Mouse (Mus musculus) intestine, postnatal 0 days (tissue): ENCODE results near the gene Afmid. TPM values are rescaled to one million over a fixed set of nuclear protein-coding genes. Genes with fewer than 3 reads are reported as not detected.

Source experiments
- ATAC-seq: fragments of 200-750 bp; cut with Nextera tagmentation; 2 replicates; pipeline ENCODE4 v1.8.0; 2017; ENCODE audit warnings: mild to moderate bottlenecking, moderate TSS enrichment, moderate library complexity
- H3K27ac ChIP-seq: fragments of 300-500 bp; sonication (generic); 2 replicates; pipeline ENCODE4 v1.5.1; 2014; ENCODE audit warnings: mild to moderate bottlenecking, low read depth, low read length, moderate library complexity
- H3K27me3 ChIP-seq: fragments of 300-500 bp; sonication (generic); replicated peaks from 2 replicates; pipeline ENCODE4 v1.6.1; 2014; ENCODE audit warnings: low read length, mixed read lengths; ENCODE audit not compliant: control insufficient read depth, insufficient read depth
- H3K36me3 ChIP-seq: fragments of 300-500 bp; sonication (generic); 2 replicates; pipeline ENCODE4 v1.6.1; 2014; ENCODE audit warnings: mild to moderate bottlenecking, moderate library complexity; ENCODE audit not compliant: control insufficient read depth, insufficient read depth
- H3K4me1 ChIP-seq: fragments of 300-500 bp; sonication (generic); replicated peaks from 2 replicates; pipeline ENCODE4 v1.6.1; 2014; ENCODE audit warnings: antibody characterized with exemption, low read length, mixed read lengths; ENCODE audit not compliant: control insufficient read depth, insufficient read depth
- H3K4me2 ChIP-seq: fragments of 300-500 bp; sonication (generic); replicated peaks from 2 replicates; pipeline ENCODE4 v1.6.1; 2014; ENCODE audit warnings: low read depth, mild to moderate bottlenecking, moderate library complexity
- H3K4me3 ChIP-seq: fragments of 300-500 bp; sonication (generic); 2 replicates; pipeline ENCODE4 v1.5.1; 2014; ENCODE audit warnings: low read depth, low read length
- H3K9ac ChIP-seq: fragments of 300-500 bp; sonication (generic); 2 replicates; pipeline ENCODE4 v1.6.1; 2014; ENCODE audit warnings: mild to moderate bottlenecking, low read depth, low read length
- H3K9me3 ChIP-seq: fragments of 300-500 bp; sonication (generic); 2 replicates; pipeline ENCODE4 v1.6.1; 2016; ENCODE audit warnings: mixed run types; ENCODE audit not compliant: control insufficient read depth
- CTCF ChIP-seq: sonication (generic); IDR thresholded peaks from 2 replicates; pipeline ENCODE4 v1.5.1; 2016; ENCODE audit warnings: low read depth, mild to moderate bottlenecking, control low read depth, antibody characterized with exemption, moderate library complexity
- WGBS: fragments of 180-500 bp; shearing (Covaris S2); extraction: QIAGEN DNeasy Blood & Tissue Kit; methylation state at CpG from one replicate; pipeline ENCODE4 v1.1.7; 2014; 5-methylcytosine and 5-hydroxymethylcytosine counted together
- polyA plus RNA-seq: library from polyadenylated mRNA; unstranded; fragments of >200 nt; fragmentation: Nextera tagmentation; extraction: Ambion mirVana; gene quantifications from 2 replicates; pipeline ENCODE4 v1.2.1, GENCODE M21; 2015

Gene Afmid
- polyA plus RNA-seq, 1 experiment from 2014 or later: 7.0 TPM

- ATAC-seq: peak; percentile 95
- 30% methylated on average over 23 of the region's 23 CpGs for WGBS
- peak; percentile 64 for TF ChIP-seq CTCF
- Histone ChIP-seq H3K27me3 (no peaks in the 10 kb centered on the region), H3K9me3 (no peaks in the 10 kb centered on the region), H3K9ac (peak overlapping the region; percentile 50), H3K4me2 (peak overlapping the region; percentile 65), H3K4me3 (peak overlapping the region; percentile 34), H3K4me1 (0 out of 2 replicates have a peak, but pooled peaks cover 3% of the 10 kb centered on the region), H3K27ac (peak overlapping the region; percentile 85), H3K36me3 (no peaks in the 10 kb centered on the region)
Measured at GRCm38 (mm10) chr11:117790703-117791440, 34.9 kb upstream of the Afmid start.

GRCm38 (mm10) chr11:117791441-117791761 is 34.3 kb upstream of the Afmid start:
- no peak for ATAC-seq
- no peaks in the 10 kb centered on the region for H3K36me3 ChIP-seq

GRCm38 (mm10) chr11:117792281-117792888 is 33.3 kb upstream of the Afmid start:
- peak overlapping the region; percentile 65 for H3K4me2 ChIP-seq
- H3K4me3 ChIP-seq: peak overlapping the region; percentile 34; the same call in 1 of the 2 replicates
- TF ChIP-seq CTCF: peak; percentile 46
- peak overlapping the region; percentile 85 for H3K27ac ChIP-seq
- H3K9me3 ChIP-seq: no peaks in the 10 kb centered on the region
- H3K4me1 ChIP-seq: 0 out of 2 replicates have a peak, but pooled peaks cover 3% of the 10 kb centered on the region
- no peaks in the 10 kb centered on the region for H3K36me3 ChIP-seq
- H3K27me3 ChIP-seq: no peaks in the 10 kb centered on the region
- peak overlapping the region; percentile 13; the same call in 1 of the 2 replicates for H3K9ac ChIP-seq
- 5% methylated on average over 22 of the region's 22 CpGs for WGBS
- ATAC-seq: peak; percentile 74

More at GRCm38 (mm10) chr11:117791441-117791761, 34.3 kb upstream of the Afmid start:
- Histone ChIP-seq H3K9me3 (no peaks in the 10 kb centered on the region), H3K27ac (peak overlapping the region; percentile 85), H3K9ac (peak overlapping the region; percentile 50; the same call in 1 of the 2 replicates), H3K27me3 (no peaks in the 10 kb centered on the region), H3K4me1 (0 out of 2 replicates have a peak, but pooled peaks cover 3% of the 10 kb centered on the region), H3K4me2 (peak overlapping the region; percentile 65), H3K4me3 (peak overlapping the region; percentile 34)
- TF ChIP-seq CTCF: no peak
- 83% methylated on average over 9 of the region's 9 CpGs for WGBS

- Histone ChIP-seq H3K9me3 (no peaks in the 10 kb centered on the region), H3K9ac (no peak overlapping the region), H3K4me2 (no peak overlapping the region), H3K4me1 (0 out of 2 replicates have a peak, but pooled peaks cover 3% of the 10 kb centered on the region), H3K27ac (no peak overlapping the region), H3K27me3 (no peaks in the 10 kb centered on the region), H3K36me3 (no peaks in the 10 kb centered on the region), H3K4me3 (no peak overlapping the region)
- WGBS: 74% methylated on average over 4 of the region's 4 CpGs
- no peak for ATAC-seq
- TF ChIP-seq CTCF: no peak
Measured at GRCm38 (mm10) chr11:117794035-117794551, 31.6 kb upstream of the Afmid start.

- Histone ChIP-seq H3K36me3 (no peaks in the 10 kb centered on the region), H3K27me3 (no peaks in the 10 kb centered on the region), H3K9me3 (no peaks in the 10 kb centered on the region), H3K27ac (no peak overlapping the region), H3K9ac (no peak overlapping the region), H3K4me1 (0 out of 2 replicates have a peak, but pooled peaks cover 2% of the 10 kb centered on the region), H3K4me2 (no peak overlapping the region), H3K4me3 (no peak overlapping the region)
- no peak for ATAC-seq
- WGBS: 46% methylated on average over 5 of the region's 5 CpGs
- no peak for TF ChIP-seq CTCF
Measured at GRCm38 (mm10) chr11:117796954-117797353, 28.8 kb upstream of the Afmid start.

GRCm38 (mm10) chr11:117797511-117798159 is 28.1 kb upstream of the Afmid start, which contains the start of gene 6030468B19Rik:
6030468B19Rik (plus strand) TSS chr11:117797660.
- no peak within 1 kb of the TSS for H3K27ac ChIP-seq
- WGBS: 63% methylated on average over 9 of the region's 9 CpGs
- H3K9ac ChIP-seq: no peak within 1 kb of the TSS
- H3K4me1 ChIP-seq: no peaks in the 10 kb centered on the region
- H3K36me3 ChIP-seq: no peaks in the 10 kb centered on the region
- no peak for ATAC-seq
- no peak for TF ChIP-seq CTCF
- H3K4me3 ChIP-seq: no peak within 1 kb of the TSS
- no peaks in the 10 kb centered on the region for H3K9me3 ChIP-seq
- no peak within 1 kb of the TSS for H3K4me2 ChIP-seq
- H3K27me3 ChIP-seq: no peaks in the 10 kb centered on the region
